Mouse (Mus musculus): ENCODE results near the gene Atxn1.

DNA sequence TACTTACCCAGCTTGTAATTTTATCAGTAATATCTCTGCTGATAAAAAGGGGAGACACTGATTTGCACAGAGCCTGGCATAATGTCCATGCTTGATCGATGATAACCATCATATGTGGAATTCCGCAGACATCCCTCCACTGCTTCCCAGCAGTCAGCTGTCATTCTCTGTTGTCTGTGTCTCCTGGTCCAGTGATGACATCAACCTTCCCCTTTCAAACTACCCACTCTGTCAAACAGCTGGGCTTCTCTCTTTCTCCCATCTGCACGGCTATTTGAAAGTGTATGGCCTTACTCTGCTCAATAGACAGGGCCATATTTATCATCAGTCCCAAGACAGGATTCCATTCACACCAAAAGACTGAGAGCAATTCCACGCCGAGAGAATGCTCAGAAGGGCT lies 387.4 kb downstream of the Atxn1 start:
- TF ChIP-seq CTCF (IDR thresholded peaks at IDR 0.05; ENCODE audit: insufficient read depth, low read length) (no peak), POLR2A (IDR thresholded peaks at IDR 0.05; ENCODE audit: borderline replicate concordance, extremely low read depth, low read depth, low read length) (no peak)

All from lung, adult 2 months (tissue).